ENCODE assay signal across 9 mouse cellular contexts in genomic region chr3:151437693-151438092, GRCm38 (mm10). TPM values are rescaled to one million over a fixed set of nuclear protein-coding genes. Genes with fewer than 3 reads are reported as not detected.
DNase-seq lines count a peak whose midpoint lies in the region; ATAC-seq lines count a peak whose summit lies in the region.
"Had no signal": no experiment of that assay in that cellular context is flagged by ENCODE, and none has a peak within 500 bp of the region (broad histone marks: within the 10 kb centered on the region; RNA-seq: fewer than 3 reads in every experiment).

Gene Adgrl4 (plus strand): TSS chr3:151437887.

- H3K27me3 ChIP-seq in forebrain, embryonic 16.5 days (replicated peaks; ENCODE audit: control insufficient read depth, insufficient read depth, low read length), result no peaks in the 10 kb centered on the region
- no peaks in the 10 kb centered on the region for H3K27me3 ChIP-seq in lung, embryonic 16.5 days (ENCODE audit: control insufficient read depth, insufficient read depth, low read depth, low read length)

- peak within 1 kb of the TSS; percentile 21 for H3K4me3 ChIP-seq in forebrain, embryonic 16.5 days (replicated peaks; ENCODE audit: low read length)
- peak within 1 kb of the TSS; percentile 45 for H3K4me3 ChIP-seq in lung, embryonic 16.5 days (ENCODE audit: low read length)

- intact Hi-C loops in heart, postnatal 36 days (cut with DNase I), result loop anchor here (2.0 to 5.0 kb wide), 3 partner anchors 55 to 113 kb away; no protein-coding TSS in a partner anchor

- peak; percentile 1 for DNase-seq in ovary, postnatal 14 days (ENCODE audit: low spot score)
- no peak for DNase-seq in ovary, adult 18-20 months (ENCODE audit: low spot score)
- DNase-seq in heart, postnatal 36 days, result peak; percentile 58 to 62
- DNase-seq in layer of hippocampus, postnatal 10 days (ENCODE audit: low spot score in 2 of 2), result no peak
- peak; percentile 32 for DNase-seq in retina, postnatal 1 day
- DNase-seq in cerebellum, adult 9-10 months, result no peak

- WGBS in forebrain, embryonic 16.5 days, result 6% methylated on average over 17 of the region's 17 CpGs
- WGBS in lung, embryonic 16.5 days, result 3% methylated on average over 17 of the region's 17 CpGs

- H3K27ac ChIP-seq in forebrain, embryonic 16.5 days (ENCODE audit: low read length), result no peak within 1 kb of the TSS
- H3K27ac ChIP-seq in lung, embryonic 16.5 days (ENCODE audit: low read length), result peak within 1 kb of the TSS; percentile 57; the same call in 1 of the 2 replicates

- ATAC-seq in forebrain, embryonic 16.5 days, result peak; percentile 23; the same call in 1 of the 2 replicates
- ATAC-seq in lung, embryonic 16.5 days (ENCODE audit: low read depth), result peak; percentile 92

- no peaks in the 10 kb centered on the region for H3K9me3 ChIP-seq in forebrain, embryonic 16.5 days (ENCODE audit: control insufficient read depth, low read length)
- no peaks in the 10 kb centered on the region for H3K9me3 ChIP-seq in lung, embryonic 16.5 days (ENCODE audit: control insufficient read depth, low read length)

- peak within 1 kb of the TSS; percentile 44 for H3K4me2 ChIP-seq in forebrain, embryonic 16.5 days (ENCODE audit: low read length)
- peak within 1 kb of the TSS; percentile 59 for H3K4me2 ChIP-seq in lung, embryonic 16.5 days (ENCODE audit: low read depth, low read length)

- H3K4me1 ChIP-seq in forebrain, embryonic 16.5 days (replicated peaks; ENCODE audit: control insufficient read depth, insufficient read depth, low read length), result peaks cover 6% of the 10 kb centered on the region
- peaks cover 7% of the 10 kb centered on the region; the same call in 1 of the 2 replicates for H3K4me1 ChIP-seq in lung, embryonic 16.5 days (replicated peaks; ENCODE audit: control insufficient read depth, insufficient read depth, low read length)

- no peaks in the 10 kb centered on the region for H3K36me3 ChIP-seq in forebrain, embryonic 16.5 days (ENCODE audit: control insufficient read depth, insufficient read depth)
- H3K36me3 ChIP-seq in lung, embryonic 16.5 days (ENCODE audit: control insufficient read depth, insufficient read depth, low read length), result no peaks in the 10 kb centered on the region
- H3K36me3 ChIP-seq: G1E had no signal

- peak within 1 kb of the TSS; percentile 32; the same call in 1 of the 2 replicates for H3K9ac ChIP-seq in forebrain, embryonic 16.5 days (replicated peaks; ENCODE audit: low read depth, low read length)
- H3K9ac ChIP-seq in lung, embryonic 16.5 days (ENCODE audit: low read length), result peak within 1 kb of the TSS; percentile 58

RNA-seq across cellular contexts. Expression of gene Adgrl4, which starts in this region (rescaled TPM):
- 14.3 and 19.7 TPM in 2 replicates for polyA plus RNA-seq in forebrain, embryonic 16.5 days (2015; fragmentation: Nextera tagmentation; extraction: Ambion mirVana)
- total RNA-seq in heart, postnatal 36 days (2021), result 100 to 1,000 TPM in 1 of 2 experiments, 10 to 100 TPM in 1; 76.3 to 113 TPM
- 10 to 100 TPM; 25.3 to 31.8 TPM for total RNA-seq in layer of hippocampus, postnatal 10 days (2021)
- 23.9 and 25.0 TPM in 2 replicates for polyA plus RNA-seq in lung, embryonic 16.5 days (2015; fragmentation: Nextera tagmentation; extraction: Ambion mirVana)
- polyA plus RNA-seq: G1E had no signal

Comparison
In these comparisons a context has a peak if more than half of its experiments do, and no peak if none do; other contexts are left out.
1. DNase-seq: peak in ovary, postnatal 14 days (single experiment), heart, postnatal 36 days (2 of 2) and retina, postnatal 1 day (single experiment); none in ovary, adult 18-20 months (single experiment), layer of hippocampus, postnatal 10 days (0 of 2) and cerebellum, adult 9-10 months (single experiment).